Mouse (Mus musculus): ENCODE measurements around the gene Rhot2. TPM values are rescaled to one million over a fixed set of nuclear protein-coding genes. Genes with fewer than 3 reads are reported as not detected.
A peak's percentile ranks its signal among the peaks of the same experiment; 100 is the strongest.

Gene Rhot2
- polyA plus RNA-seq, 1 experiment = 62.1 TPM

DNA sequence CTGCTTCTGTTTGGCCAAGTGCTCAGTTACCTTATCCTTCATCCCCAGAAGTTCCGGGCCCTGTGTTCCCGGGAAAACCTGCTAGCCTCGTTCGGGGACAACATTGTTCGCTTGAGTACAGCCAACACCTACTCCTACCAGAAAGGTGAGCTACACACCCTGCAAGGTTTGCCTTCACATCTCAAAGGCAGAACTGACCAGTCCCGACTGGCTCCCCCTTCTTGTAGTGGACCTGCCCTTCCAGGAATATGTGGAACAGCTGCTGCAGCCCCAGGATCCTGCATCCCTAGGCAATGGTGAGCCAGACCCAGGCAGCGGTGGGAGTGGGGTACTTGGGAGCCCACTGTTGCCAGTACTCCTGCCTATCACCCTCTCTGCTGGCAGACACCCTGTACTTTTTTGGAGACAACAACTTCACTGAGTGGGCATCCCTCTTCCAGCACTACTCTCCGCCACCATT is 15.1 kb downstream of the Rhot2 start:
- WGBS = 52% methylated on average over 8 of the region's 8 CpGs

DNA sequence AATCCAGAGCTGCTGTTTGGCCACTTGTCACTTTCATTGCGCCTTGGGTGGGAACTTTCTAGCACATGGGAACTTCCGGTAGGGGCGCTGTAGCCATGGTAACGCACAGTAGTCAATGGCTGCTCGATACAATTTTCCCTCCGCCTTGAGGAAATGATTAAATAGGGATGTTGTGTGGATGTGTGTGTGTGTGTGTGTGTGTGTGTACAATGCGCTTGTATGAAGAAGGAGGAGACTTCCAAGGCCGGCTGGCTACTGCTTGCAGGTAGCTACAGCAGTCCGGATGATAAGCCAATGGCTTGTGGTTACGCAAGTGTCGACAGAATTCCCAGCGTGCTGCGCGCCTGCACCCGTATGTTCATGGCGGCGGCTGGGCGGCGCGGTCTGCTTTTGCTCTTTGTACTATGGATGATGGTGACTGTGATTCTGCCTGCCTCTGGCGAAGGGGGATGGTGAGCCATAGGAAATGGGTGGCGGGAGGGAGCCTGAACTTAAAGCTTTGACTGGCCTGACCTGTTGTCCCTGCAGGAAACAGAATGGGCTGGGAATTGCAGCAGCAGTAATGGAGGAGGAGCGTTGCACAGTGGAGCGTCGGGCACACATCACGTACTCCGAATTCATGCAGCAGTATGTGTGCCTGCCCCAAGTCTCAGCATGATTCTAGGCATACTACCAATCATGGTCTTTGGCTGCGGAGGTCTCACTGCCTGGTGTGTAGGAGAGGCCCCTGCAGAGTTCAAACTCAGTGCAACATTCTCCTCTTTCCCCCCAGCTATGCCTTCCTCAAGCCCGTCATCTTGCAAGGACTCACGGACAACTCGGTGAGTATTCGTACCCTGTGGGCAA is 15.7 kb downstream of the Rhot2 start, which contains the start of gene Jmjd8:
Jmjd8 (plus strand) TSS at position 156 of the 846 bp plus-strand sequence.
- 2% methylated on average over 32 of the region's 32 CpGs for WGBS
- Histone ChIP-seq H3K36me3 (ENCODE audit: control insufficient read depth, insufficient read depth, low read length) (peaks cover 16% of the 10 kb centered on the region), H3K27me3 (ENCODE audit: control insufficient read depth, insufficient read depth, low read length) (no peaks in the 10 kb centered on the region), H3K27ac (ENCODE audit: insufficient read depth, low read length) (peak within 1 kb of the TSS; percentile 64), H3K4me3 (ENCODE audit: extremely low read depth, insufficient read depth, insufficient read length) (peak within 1 kb of the TSS; percentile 66), H3K4me1 (ENCODE audit: control insufficient read depth, insufficient read depth, insufficient read length) (peaks cover 29% of the 10 kb centered on the region)
- TF ChIP-seq POLR2A (IDR thresholded peaks at IDR 0.05; ENCODE audit: low read depth, low read length) (peak; percentile 56; the same call in 1 of the 2 replicates), CTCF (IDR thresholded peaks at IDR 0.05; ENCODE audit: extremely low read depth, insufficient read depth, insufficient read length, insufficient replicate concordance) (peak; percentile 23; the same call in 1 of the 2 replicates)
- peak; percentile 52 to 68 for DNase-seq (ENCODE audit: low read depth in 1 of 2, low spot score in 2 of 2)

More for the DNA sequence above, 15.1 kb downstream of the Rhot2 start:
- Histone ChIP-seq H3K36me3 (ENCODE audit: control insufficient read depth, insufficient read depth, low read length) (peaks cover 16% of the 10 kb centered on the region), H3K4me1 (ENCODE audit: control insufficient read depth, insufficient read depth, insufficient read length) (peaks cover 25% of the 10 kb centered on the region; the same call in 1 of the 2 replicates), H3K27me3 (ENCODE audit: control insufficient read depth, insufficient read depth, low read length) (no peaks in the 10 kb centered on the region), H3K4me3 (ENCODE audit: extremely low read depth, insufficient read depth, insufficient read length) (peak overlapping the region; percentile 66; the same call in 1 of the 2 replicates), H3K27ac (ENCODE audit: insufficient read depth, low read length) (no peak overlapping the region)
- TF ChIP-seq CTCF (IDR thresholded peaks at IDR 0.05; ENCODE audit: extremely low read depth, insufficient read depth, insufficient read length, insufficient replicate concordance) = no peak
- no peak for TF ChIP-seq POLR2A (IDR thresholded peaks at IDR 0.05; ENCODE audit: low read depth, low read length)
- DNase-seq (ENCODE audit: low read depth in 1 of 2, low spot score in 2 of 2) = no peak

DNA sequence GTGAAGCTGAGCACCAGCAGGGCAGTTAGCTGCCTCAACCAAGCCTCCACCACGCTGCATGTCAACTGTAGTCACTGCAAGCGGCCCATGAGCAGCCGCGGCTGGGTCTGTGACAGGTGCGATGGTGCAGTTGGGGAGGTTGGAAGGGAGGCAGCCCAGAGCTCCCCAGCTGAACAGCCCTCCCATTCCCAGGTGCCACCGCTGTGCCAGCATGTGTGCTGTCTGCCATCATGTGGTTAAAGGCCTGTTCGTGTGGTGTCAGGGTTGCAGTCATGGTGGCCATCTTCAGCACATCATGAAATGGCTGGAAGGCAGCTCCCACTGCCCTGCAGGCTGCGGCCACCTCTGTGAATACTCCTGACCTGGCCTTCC is 16.4 kb downstream of the Rhot2 start:
- H3K36me3 ChIP-seq (ENCODE audit: control insufficient read depth, insufficient read depth, low read length) = peaks cover 16% of the 10 kb centered on the region
- TF ChIP-seq POLR2A (IDR thresholded peaks at IDR 0.05; ENCODE audit: low read depth, low read length) (no peak), CTCF (IDR thresholded peaks at IDR 0.05; ENCODE audit: extremely low read depth, insufficient read depth, insufficient read length, insufficient replicate concordance) (no peak)
- H3K27ac ChIP-seq (ENCODE audit: insufficient read depth, low read length) = peak overlapping the region; percentile 7; the same call in 1 of the 2 replicates
- DNase-seq (ENCODE audit: low read depth in 1 of 2, low spot score in 2 of 2) = no peak
- H3K4me1 ChIP-seq (ENCODE audit: control insufficient read depth, insufficient read depth, insufficient read length) = peaks cover 29% of the 10 kb centered on the region
- WGBS = 87% methylated on average over 8 of the region's 8 CpGs
- H3K4me3 ChIP-seq (ENCODE audit: extremely low read depth, insufficient read depth, insufficient read length) = peak overlapping the region; percentile 66; the same call in 1 of the 2 replicates
- H3K27me3 ChIP-seq (ENCODE audit: control insufficient read depth, insufficient read depth, low read length) = no peaks in the 10 kb centered on the region

DNA sequence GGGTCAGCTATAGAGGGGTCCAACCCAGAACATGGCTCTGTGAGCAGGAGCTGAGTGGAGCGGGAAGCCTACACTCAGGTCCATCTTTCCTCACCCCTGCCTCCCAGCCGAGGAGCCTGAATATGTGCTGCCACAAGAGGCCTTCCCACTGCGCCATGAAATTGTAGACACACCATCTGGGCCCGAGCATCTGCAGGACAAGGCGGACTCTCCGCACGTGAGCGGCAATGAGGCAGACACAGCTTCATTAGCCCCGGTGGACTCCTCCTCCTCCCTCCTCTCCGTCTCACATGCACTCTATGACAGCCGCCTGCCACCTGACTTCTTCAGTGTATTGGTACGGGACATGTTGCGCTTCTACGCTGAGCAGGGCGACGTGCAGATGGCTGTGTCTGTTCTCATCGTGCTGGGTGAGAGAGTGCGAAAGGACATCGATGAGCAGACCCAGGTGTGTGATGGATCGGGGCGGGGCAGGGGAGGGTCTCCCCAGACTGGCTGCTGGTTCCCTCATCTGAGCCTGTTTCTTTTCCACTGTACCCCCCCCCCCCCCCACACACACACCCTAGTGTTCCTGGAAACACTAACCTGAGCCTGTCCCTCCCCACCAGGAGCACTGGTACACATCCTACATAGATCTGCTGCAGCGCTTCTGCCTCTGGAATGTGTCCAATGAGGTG is 17.0 kb downstream of the Rhot2 start:
- 94% methylated on average over 22 of the region's 22 CpGs for WGBS
- no peak overlapping the region for H3K4me3 ChIP-seq (ENCODE audit: extremely low read depth, insufficient read depth, insufficient read length)
- peaks cover 29% of the 10 kb centered on the region for H3K4me1 ChIP-seq (ENCODE audit: control insufficient read depth, insufficient read depth, insufficient read length)

DNA sequence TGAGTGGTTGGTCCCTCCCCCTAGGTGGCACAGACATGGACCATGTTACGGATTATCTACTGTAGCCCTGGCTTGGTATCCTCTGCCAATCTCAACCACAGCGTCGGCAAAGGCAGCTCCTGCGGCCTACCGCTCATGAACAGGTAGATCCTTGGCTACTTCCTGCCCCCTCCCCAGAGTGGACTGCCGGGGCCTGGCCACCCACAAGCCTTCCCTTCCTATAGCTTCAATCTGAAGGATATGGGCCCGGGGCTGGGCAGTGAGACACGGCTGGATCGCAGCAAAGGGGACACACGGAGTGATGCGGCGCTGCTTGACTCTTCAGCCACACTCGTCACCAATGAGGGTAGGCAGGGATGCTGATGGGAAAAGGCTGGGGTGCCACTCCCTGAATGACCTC is 17.6 kb downstream of the Rhot2 start:
- peaks cover 28% of the 10 kb centered on the region for H3K4me1 ChIP-seq (ENCODE audit: control insufficient read depth, insufficient read depth, insufficient read length)
- DNase-seq (ENCODE audit: low read depth in 1 of 2, low spot score in 2 of 2) = no peak
- H3K27ac ChIP-seq (ENCODE audit: insufficient read depth, low read length) = no peak overlapping the region
- peaks cover 16% of the 10 kb centered on the region for H3K36me3 ChIP-seq (ENCODE audit: control insufficient read depth, insufficient read depth, low read length)
- no peak for TF ChIP-seq POLR2A (IDR thresholded peaks at IDR 0.05; ENCODE audit: low read depth, low read length)
- no peak for TF ChIP-seq CTCF (IDR thresholded peaks at IDR 0.05; ENCODE audit: extremely low read depth, insufficient read depth, insufficient read length, insufficient replicate concordance)
- H3K4me3 ChIP-seq (ENCODE audit: extremely low read depth, insufficient read depth, insufficient read length) = no peak overlapping the region
- no peaks in the 10 kb centered on the region for H3K27me3 ChIP-seq (ENCODE audit: control insufficient read depth, insufficient read depth, low read length)
- 96% methylated on average over 13 of the region's 13 CpGs for WGBS

More for the DNA sequence above, 17.0 kb downstream of the Rhot2 start:
- no peak for TF ChIP-seq POLR2A (IDR thresholded peaks at IDR 0.05; ENCODE audit: low read depth, low read length)
- TF ChIP-seq CTCF (IDR thresholded peaks at IDR 0.05; ENCODE audit: extremely low read depth, insufficient read depth, insufficient read length, insufficient replicate concordance) = no peak
- H3K27ac ChIP-seq (ENCODE audit: insufficient read depth, low read length) = no peak overlapping the region
- no peaks in the 10 kb centered on the region for H3K27me3 ChIP-seq (ENCODE audit: control insufficient read depth, insufficient read depth, low read length)
- DNase-seq (ENCODE audit: low read depth in 1 of 2, low spot score in 2 of 2) = no peak
- H3K36me3 ChIP-seq (ENCODE audit: control insufficient read depth, insufficient read depth, low read length) = peaks cover 16% of the 10 kb centered on the region

DNA sequence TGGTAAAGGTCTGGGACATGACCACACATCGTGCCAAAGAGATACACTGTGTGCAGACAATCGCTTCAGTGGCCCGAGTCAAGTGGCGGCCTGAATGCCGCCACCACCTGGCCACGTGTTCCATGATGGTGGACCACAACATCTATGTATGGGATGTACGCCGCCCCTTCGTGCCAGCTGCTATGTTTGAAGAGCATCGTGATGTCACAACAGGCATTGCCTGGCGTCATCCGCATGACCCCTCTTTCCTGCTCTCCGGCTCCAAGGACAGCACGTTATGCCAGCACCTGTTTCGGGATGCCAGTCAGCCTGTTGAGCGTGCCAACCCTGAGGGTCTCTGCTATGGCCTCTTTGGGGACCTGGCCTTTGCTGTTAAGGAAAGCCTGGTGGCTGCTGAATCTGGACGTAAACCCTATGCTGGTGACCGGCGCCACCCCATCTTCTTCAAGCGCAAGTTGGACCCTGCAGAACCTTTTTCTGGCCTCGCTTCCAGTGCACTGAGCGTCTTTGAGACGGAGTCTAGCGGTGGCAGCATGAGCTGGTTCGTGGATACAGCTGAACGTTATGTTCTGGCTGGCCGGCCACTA is 18.6 kb downstream of the Rhot2 start:
- Histone ChIP-seq H3K27ac (ENCODE audit: insufficient read depth, low read length) (no peak overlapping the region), H3K36me3 (ENCODE audit: control insufficient read depth, insufficient read depth, low read length) (peaks cover 11% of the 10 kb centered on the region), H3K4me3 (ENCODE audit: extremely low read depth, insufficient read depth, insufficient read length) (no peak overlapping the region), H3K27me3 (ENCODE audit: control insufficient read depth, insufficient read depth, low read length) (no peaks in the 10 kb centered on the region), H3K4me1 (ENCODE audit: control insufficient read depth, insufficient read depth, insufficient read length) (peaks cover 21% of the 10 kb centered on the region)
- TF ChIP-seq CTCF (IDR thresholded peaks at IDR 0.05; ENCODE audit: extremely low read depth, insufficient read depth, insufficient read length, insufficient replicate concordance) = no peak
- no peak for TF ChIP-seq POLR2A (IDR thresholded peaks at IDR 0.05; ENCODE audit: low read depth, low read length)
- DNase-seq (ENCODE audit: low read depth in 1 of 2, low spot score in 2 of 2) = no peak
- WGBS = 96% methylated on average over 27 of the region's 27 CpGs

All from spleen, adult 2 months (tissue).